Mouse (Mus musculus): ENCODE data around the gene Masp2. TPM values are rescaled to one million over a fixed set of nuclear protein-coding genes. Genes with fewer than 3 reads are reported as not detected.

The Masp2 gene
- 0.26 and 1.3 TPM in 2 replicates for polyA plus RNA-seq (2012; rRNA removed)

DNA sequence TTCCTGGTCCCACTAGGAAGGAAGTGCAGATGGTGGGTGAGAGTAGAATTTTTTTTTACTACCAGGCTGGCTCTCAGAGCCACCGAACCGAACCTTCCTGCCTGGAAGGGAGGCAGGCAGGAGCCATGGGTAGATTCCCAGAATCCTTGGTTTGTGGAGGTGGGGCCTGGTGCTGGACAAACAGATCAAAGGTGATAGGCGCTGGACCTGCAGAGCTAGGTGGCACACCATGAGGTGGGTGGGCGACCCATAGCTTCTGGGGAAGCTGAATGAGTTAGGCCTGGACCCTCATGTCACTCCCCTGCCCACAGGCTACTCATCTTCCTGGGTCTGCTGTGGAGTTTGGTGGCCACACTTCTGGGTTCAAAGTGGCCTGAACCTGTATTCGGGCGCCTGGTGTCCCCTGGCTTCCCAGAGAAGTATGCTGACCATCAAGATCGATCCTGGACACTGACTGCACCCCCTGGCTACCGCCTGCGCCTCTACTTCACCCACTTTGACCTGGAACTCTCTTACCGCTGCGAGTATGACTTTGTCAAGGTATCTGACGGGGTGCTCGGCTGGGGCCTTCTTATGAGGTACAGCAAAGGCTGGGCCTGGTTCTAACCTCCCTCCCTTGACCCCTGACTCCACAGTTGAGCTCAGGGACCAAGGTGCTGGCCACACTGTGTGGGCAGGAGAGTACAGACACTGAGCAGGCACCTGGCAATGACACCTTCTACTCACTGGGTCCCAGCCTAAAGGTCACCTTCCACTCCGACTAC is at the start of gene Masp2:
Gene Masp2, plus strand, starts transcription at position 198 of the 764 bp plus-strand sequence.
- TF ChIP-seq CTCF (IDR thresholded peaks at IDR 0.05; ENCODE audit: extremely low read depth, insufficient read depth, insufficient read length, insufficient replicate concordance) = no peak
- no peak for TF ChIP-seq POLR2A (IDR thresholded peaks at IDR 0.05; ENCODE audit: low read depth, low read length)
- no peak within 1 kb of the TSS for H3K4me3 ChIP-seq (ENCODE audit: extremely low read depth, insufficient read depth, insufficient read length)
- H3K36me3 ChIP-seq (ENCODE audit: control insufficient read depth, insufficient read depth, low read length) = 0 out of 2 replicates have a peak, but pooled peaks cover 2% of the 10 kb centered on the region
- no peak for DNase-seq (ENCODE audit: low read depth in 1 of 2, low spot score in 2 of 2)
- H3K27ac ChIP-seq (ENCODE audit: insufficient read depth, low read length) = no peak within 1 kb of the TSS
- H3K4me1 ChIP-seq (ENCODE audit: control insufficient read depth, insufficient read depth, insufficient read length) = no peaks in the 10 kb centered on the region
- 82% methylated on average over 14 of the region's 14 CpGs for WGBS
- no peaks in the 10 kb centered on the region for H3K27me3 ChIP-seq (ENCODE audit: control insufficient read depth, insufficient read depth, low read length)

GRCm38 (mm10) chr4:148557766-148558165 is 44.6 kb upstream of the Masp2 start:
- no peaks in the 10 kb centered on the region for H3K27me3 ChIP-seq (ENCODE audit: control insufficient read depth, insufficient read depth, low read length)
- H3K4me3 ChIP-seq (ENCODE audit: extremely low read depth, insufficient read depth, insufficient read length) = peak overlapping the region; percentile 72
- TF ChIP-seq CTCF (IDR thresholded peaks at IDR 0.05; ENCODE audit: extremely low read depth, insufficient read depth, insufficient read length, insufficient replicate concordance) (no peak), POLR2A (IDR thresholded peaks at IDR 0.05; ENCODE audit: low read depth, low read length) (no peak)
- no peak for DNase-seq (ENCODE audit: low read depth in 1 of 2, low spot score in 2 of 2)
- H3K4me1 ChIP-seq (ENCODE audit: control insufficient read depth, insufficient read depth, insufficient read length) = no peaks in the 10 kb centered on the region; the same call in 1 of the 2 replicates
- peak overlapping the region; percentile 98 for H3K27ac ChIP-seq (ENCODE audit: insufficient read depth, low read length)
- WGBS = 28% methylated on average over 6 of the region's 6 CpGs
- peaks cover 22% of the 10 kb centered on the region for H3K36me3 ChIP-seq (ENCODE audit: control insufficient read depth, insufficient read depth, low read length)

DNA sequence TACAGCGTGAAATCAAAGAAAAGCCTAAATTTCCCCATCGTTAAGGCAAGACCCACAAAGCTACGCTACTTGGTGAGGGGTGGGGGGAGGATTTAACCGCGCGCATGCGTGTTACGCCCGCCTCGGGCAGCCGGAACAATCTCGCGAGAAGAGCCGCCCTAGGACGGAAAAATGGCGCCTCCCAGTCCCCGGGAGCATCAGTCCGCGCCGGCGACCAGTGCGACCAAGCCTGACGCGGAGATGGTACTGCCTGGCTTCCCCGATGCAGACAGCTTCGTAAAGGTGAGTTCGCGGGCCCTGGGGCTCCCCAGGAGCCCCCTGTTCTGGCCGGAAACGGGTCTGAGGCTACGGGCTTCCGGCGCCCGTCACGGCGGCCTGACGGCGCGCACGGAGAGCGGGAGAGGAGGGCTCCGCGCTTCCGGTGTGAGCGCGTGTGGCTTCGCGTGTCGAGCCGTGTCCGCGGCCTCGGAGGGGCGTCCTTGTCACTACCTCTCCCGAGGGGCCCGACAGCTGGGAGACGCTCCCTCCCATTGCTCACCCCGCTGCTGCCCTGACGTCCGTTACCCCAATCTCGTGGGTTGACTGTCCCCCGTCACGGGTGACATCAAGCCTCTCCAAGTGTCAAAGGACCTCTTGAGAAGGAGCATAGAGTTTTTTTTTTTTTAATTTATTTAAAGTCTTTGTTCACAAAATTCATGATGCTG is 43.9 kb upstream of the Masp2 start, which contains the start of gene Exosc10:
Gene Exosc10, plus strand, starts transcription at position 133 of the 704 bp plus-strand sequence.
- peak; percentile 82 to 83 for DNase-seq (ENCODE audit: low read depth in 1 of 2, low spot score in 2 of 2)
- Histone ChIP-seq H3K36me3 (ENCODE audit: control insufficient read depth, insufficient read depth, low read length) (peaks cover 25% of the 10 kb centered on the region), H3K4me3 (ENCODE audit: extremely low read depth, insufficient read depth, insufficient read length) (peak within 1 kb of the TSS; percentile 72), H3K27me3 (ENCODE audit: control insufficient read depth, insufficient read depth, low read length) (no peaks in the 10 kb centered on the region), H3K4me1 (ENCODE audit: control insufficient read depth, insufficient read depth, insufficient read length) (no peaks in the 10 kb centered on the region; the same call in 1 of the 2 replicates), H3K27ac (ENCODE audit: insufficient read depth, low read length) (peak within 1 kb of the TSS; percentile 98)
- TF ChIP-seq POLR2A (IDR thresholded peaks at IDR 0.05; ENCODE audit: low read depth, low read length) = peak; percentile 28
- TF ChIP-seq CTCF (IDR thresholded peaks at IDR 0.05; ENCODE audit: extremely low read depth, insufficient read depth, insufficient read length, insufficient replicate concordance) = no peak
- WGBS = under 1% methylated on average over 63 of the region's 63 CpGs

GRCm38 (mm10) chr4:148562676-148563075 is 39.7 kb upstream of the Masp2 start:
- H3K27me3 ChIP-seq (ENCODE audit: control insufficient read depth, insufficient read depth, low read length) = no peaks in the 10 kb centered on the region
- H3K4me1 ChIP-seq (ENCODE audit: control insufficient read depth, insufficient read depth, insufficient read length) = no peaks in the 10 kb centered on the region; the same call in 1 of the 2 replicates
- WGBS = 96% methylated on average over 17 of the region's 17 CpGs
- no peak overlapping the region for H3K27ac ChIP-seq (ENCODE audit: insufficient read depth, low read length)
- no peak for DNase-seq (ENCODE audit: low read depth in 1 of 2, low spot score in 2 of 2)
- no peak overlapping the region for H3K4me3 ChIP-seq (ENCODE audit: extremely low read depth, insufficient read depth, insufficient read length)
- no peak for TF ChIP-seq CTCF (IDR thresholded peaks at IDR 0.05; ENCODE audit: extremely low read depth, insufficient read depth, insufficient read length, insufficient replicate concordance)
- TF ChIP-seq POLR2A (IDR thresholded peaks at IDR 0.05; ENCODE audit: low read depth, low read length) = no peak
- peaks cover 55% of the 10 kb centered on the region for H3K36me3 ChIP-seq (ENCODE audit: control insufficient read depth, insufficient read depth, low read length)

- Histone ChIP-seq H3K36me3 (ENCODE audit: control insufficient read depth, insufficient read depth, low read length) (peaks cover 63% of the 10 kb centered on the region), H3K4me1 (ENCODE audit: control insufficient read depth, insufficient read depth, insufficient read length) (no peaks in the 10 kb centered on the region), H3K27ac (ENCODE audit: insufficient read depth, low read length) (no peak overlapping the region), H3K4me3 (ENCODE audit: extremely low read depth, insufficient read depth, insufficient read length) (no peak overlapping the region), H3K27me3 (ENCODE audit: control insufficient read depth, insufficient read depth, low read length) (no peaks in the 10 kb centered on the region)
- 94% methylated on average over 12 of the region's 12 CpGs for WGBS
- TF ChIP-seq CTCF (IDR thresholded peaks at IDR 0.05; ENCODE audit: extremely low read depth, insufficient read depth, insufficient read length, insufficient replicate concordance) (no peak), POLR2A (IDR thresholded peaks at IDR 0.05; ENCODE audit: low read depth, low read length) (no peak)
- DNase-seq (ENCODE audit: low read depth in 1 of 2, low spot score in 2 of 2) = no peak
Observed at GRCm38 (mm10) chr4:148563595-148563994, 38.8 kb upstream of the Masp2 start.

DNA sequence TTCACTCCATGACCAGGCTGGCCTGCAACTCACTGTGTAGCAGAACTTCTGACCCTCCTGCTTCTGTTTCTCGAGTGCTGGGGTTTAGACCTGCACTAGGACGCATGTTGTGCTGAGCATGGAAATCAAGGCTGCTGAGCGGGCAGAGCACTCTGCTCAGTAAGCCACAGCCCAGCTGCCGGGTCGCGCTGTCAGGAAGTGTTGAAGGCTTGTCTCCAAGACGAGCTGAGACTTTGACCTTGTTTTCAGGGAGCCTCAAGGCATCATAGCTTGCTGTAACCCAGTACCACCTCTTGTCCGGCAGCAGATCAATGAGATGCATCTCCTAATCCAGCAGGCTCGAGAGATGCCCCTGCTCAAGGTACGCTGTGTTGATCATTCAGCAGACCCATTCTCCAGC is 32.2 kb upstream of the Masp2 start:
- no peaks in the 10 kb centered on the region for H3K4me1 ChIP-seq (ENCODE audit: control insufficient read depth, insufficient read depth, insufficient read length)
- WGBS = 91% methylated on average over 10 of the region's 10 CpGs
- peaks cover 71% of the 10 kb centered on the region for H3K36me3 ChIP-seq (ENCODE audit: control insufficient read depth, insufficient read depth, low read length)

More for the DNA sequence above, 32.2 kb upstream of the Masp2 start:
- H3K27me3 ChIP-seq (ENCODE audit: control insufficient read depth, insufficient read depth, low read length) = no peaks in the 10 kb centered on the region
- no peak overlapping the region for H3K4me3 ChIP-seq (ENCODE audit: extremely low read depth, insufficient read depth, insufficient read length)
- H3K27ac ChIP-seq (ENCODE audit: insufficient read depth, low read length) = no peak overlapping the region
- no peak for TF ChIP-seq CTCF (IDR thresholded peaks at IDR 0.05; ENCODE audit: extremely low read depth, insufficient read depth, insufficient read length, insufficient replicate concordance)
- no peak for TF ChIP-seq POLR2A (IDR thresholded peaks at IDR 0.05; ENCODE audit: low read depth, low read length)
- DNase-seq (ENCODE audit: low read depth in 1 of 2, low spot score in 2 of 2) = no peak
